Mouse (Mus musculus): ENCODE data around the gene Grin2b. TPM values are rescaled to one million over a fixed set of nuclear protein-coding genes. Genes with fewer than 3 reads are reported as not detected.
"Not testable (repeated sequence)": the region's sequence is repeated elsewhere in the genome, so short reads cannot be mapped to it uniquely, and the experiment has no call there.

The Grin2b gene
- polyA plus RNA-seq, 1 experiment from 2014 or later: 81.3 TPM

DNA sequence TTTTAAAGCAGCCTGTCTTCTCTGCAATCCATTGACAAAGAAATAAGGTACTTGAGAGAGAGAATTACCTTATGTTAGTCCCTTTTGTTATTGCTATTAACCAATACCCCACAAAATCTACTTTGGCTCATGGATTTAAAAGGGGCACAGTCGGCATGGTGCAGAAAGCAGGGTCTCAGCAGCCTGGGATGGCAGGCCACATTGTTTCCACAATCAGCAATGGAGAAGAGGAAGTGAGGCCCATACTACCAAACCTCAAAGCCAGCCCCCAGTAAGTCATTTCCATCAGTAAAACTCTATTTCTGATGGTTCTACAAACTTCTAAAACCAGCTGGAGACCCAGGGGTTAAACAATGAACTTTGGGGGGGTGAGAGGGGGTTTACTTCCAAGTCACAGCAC, 417.2 kb downstream of the Grin2b start:
- no peak for ATAC-seq (replicated peaks)
- Histone ChIP-seq H3K9me3 (no peaks in the 10 kb centered on the region), H3K4me2 (no peak overlapping the region), H3K4me3 (no peak overlapping the region), H3K27me3 (replicated peaks) (no peaks in the 10 kb centered on the region), H3K36me3 (replicated peaks) (no peaks in the 10 kb centered on the region), H3K27ac (no peak overlapping the region), H3K9ac (no peak overlapping the region), H3K4me1 (no peaks in the 10 kb centered on the region)
- 66% methylated on average over 1 of the region's 1 CpGs for WGBS

DNA sequence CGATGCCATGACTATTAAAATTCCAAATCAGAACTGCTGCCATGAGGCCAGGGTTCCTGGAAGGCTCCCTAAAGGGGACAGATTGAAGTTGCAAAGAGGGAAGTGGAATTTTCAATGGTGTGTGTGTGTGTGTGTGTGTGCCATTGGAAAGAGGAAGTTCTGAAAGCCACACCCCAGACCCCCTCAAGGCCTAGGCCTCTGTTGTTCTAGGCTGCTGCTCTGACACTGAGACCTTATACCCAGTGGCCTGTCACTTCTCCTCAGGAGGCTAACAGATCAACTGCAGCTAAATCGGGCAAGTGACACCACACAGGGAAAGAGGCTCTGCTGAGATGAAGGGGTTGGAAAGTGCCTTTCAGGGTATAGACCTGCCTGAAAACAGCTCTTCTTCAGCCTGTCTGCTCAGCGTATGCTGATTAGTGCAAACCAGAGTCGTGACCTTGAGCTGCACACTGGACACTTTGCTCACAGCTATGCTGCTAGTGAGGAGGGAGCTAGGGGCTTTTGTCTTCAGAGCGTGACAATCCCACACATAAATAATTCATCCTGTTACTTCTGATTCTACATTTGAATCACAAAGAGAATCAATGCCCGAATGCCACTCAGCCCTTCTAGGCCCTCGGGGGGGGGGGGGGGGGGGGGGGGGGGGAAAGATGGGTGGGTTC, 424.8 kb downstream of the Grin2b start:
- Histone ChIP-seq H3K9me3 (no peaks in the 10 kb centered on the region), H3K4me1 (peaks cover 9% of the 10 kb centered on the region), H3K27ac (peak overlapping the region; percentile 53), H3K27me3 (replicated peaks) (no peaks in the 10 kb centered on the region), H3K9ac (no peak overlapping the region), H3K4me2 (no peak overlapping the region), H3K4me3 (no peak overlapping the region), H3K36me3 (replicated peaks) (no peaks in the 10 kb centered on the region)
- WGBS: 19% methylated on average over 6 of the region's 7 CpGs
- peak; percentile 82 for ATAC-seq (replicated peaks)

DNA sequence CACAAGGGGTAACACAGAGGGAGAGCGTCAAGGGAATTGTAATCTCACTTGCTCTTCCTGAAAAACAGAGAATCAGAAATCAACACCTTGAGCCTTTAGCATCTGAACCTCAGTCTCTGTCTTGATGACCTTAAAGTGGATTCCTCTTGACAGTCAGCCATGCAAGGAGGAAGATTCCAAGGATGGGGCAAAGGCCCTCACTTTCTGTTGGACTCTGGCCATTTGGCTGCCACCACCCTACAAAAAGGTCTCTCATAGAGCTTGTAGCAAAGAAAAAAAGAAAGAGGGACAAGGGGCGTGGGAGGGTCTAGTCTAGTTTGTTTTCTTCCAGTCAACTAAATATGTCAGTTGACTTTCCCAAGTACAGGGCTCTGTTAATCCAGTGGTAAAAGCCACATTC, 427.7 kb downstream of the Grin2b start:
- WGBS: 79% methylated on average over 2 of the region's 2 CpGs
- Histone ChIP-seq H3K9ac (no peak overlapping the region), H3K9me3 (no peaks in the 10 kb centered on the region), H3K4me2 (no peak overlapping the region), H3K36me3 (replicated peaks) (no peaks in the 10 kb centered on the region), H3K27me3 (replicated peaks) (no peaks in the 10 kb centered on the region), H3K27ac (no peak overlapping the region), H3K4me1 (peaks cover 9% of the 10 kb centered on the region), H3K4me3 (no peak overlapping the region)
- no peak for ATAC-seq (replicated peaks)

DNA sequence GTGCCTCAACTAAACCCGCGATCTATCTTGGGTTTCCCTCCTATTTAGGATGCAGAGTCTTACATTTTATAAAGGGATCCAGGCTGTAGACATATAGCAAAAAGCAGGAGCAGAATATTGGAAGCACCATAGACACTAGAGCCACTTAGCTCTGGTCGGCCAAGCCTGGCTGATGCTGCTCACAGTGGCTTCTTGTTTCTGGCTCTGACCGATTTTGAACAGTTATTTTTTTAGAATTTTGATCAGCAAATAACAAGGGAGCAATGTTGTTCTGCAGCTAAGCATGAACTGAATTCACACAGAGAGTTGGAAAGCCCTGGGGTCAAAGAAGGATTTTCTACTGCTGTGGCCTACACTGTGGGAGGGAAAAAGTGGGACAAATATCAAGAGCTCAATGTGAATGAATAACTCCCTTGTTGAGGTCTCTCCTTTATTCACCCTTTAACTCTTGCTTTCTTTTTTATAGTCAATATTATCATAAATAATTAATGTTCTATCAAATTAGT, 439.0 kb downstream of the Grin2b start:
- Histone ChIP-seq H3K27ac (no peak overlapping the region), H3K4me1 (no peaks in the 10 kb centered on the region), H3K4me2 (no peak overlapping the region), H3K4me3 (no peak overlapping the region), H3K27me3 (replicated peaks) (no peaks in the 10 kb centered on the region), H3K9me3 (no peaks in the 10 kb centered on the region), H3K9ac (no peak overlapping the region), H3K36me3 (replicated peaks) (peaks cover 18% of the 10 kb centered on the region)
- WGBS: 86% methylated on average over 4 of the region's 4 CpGs
- ATAC-seq (replicated peaks): no peak

DNA sequence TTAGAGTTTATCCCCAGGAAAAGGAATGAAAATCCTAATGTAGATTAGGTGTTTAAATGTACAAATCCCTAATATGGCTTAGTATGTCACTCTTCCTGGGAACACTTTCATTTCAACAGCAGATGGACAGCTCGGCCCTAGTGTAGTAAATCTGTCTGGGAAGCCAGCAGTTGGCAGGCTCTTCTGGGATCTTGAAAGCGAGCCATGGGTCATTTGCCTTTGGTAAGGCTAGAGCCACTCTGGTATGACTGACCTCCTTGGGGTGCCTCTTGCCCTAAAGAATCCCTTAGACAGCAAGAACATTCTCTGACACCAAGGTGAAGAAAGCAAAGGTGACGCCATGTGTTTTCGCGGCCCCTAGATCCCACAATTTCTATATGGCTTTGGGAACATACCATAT, 446.2 kb downstream of the Grin2b start:
- Histone ChIP-seq H3K27ac (no peak overlapping the region), H3K9me3 (no peaks in the 10 kb centered on the region)
- 89% methylated on average over 5 of the region's 5 CpGs for WGBS

DNA sequence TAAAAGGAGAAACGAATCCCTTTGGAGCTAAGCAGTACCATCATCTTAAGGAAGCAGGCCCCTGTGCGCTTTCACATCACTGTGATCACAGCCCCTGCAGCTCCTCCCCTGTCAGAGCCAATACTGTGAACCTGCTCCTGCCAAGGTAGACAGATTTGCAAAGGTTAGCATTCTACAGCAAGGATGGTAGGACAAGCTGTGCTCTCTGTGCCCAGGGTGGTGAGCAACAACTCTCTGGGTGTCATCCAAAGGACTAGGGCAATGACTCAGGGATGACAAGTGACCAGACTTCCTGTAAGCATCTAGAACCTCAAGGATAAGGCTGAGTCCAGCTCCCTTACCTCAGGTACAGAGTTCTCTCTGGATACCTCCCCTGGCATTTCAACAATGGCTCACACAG, 451.6 kb downstream of the Grin2b start:
- Histone ChIP-seq H3K27ac (no peak overlapping the region), H3K9me3 (no peaks in the 10 kb centered on the region), H3K9ac (no peak overlapping the region), H3K4me1 (no peaks in the 10 kb centered on the region), H3K36me3 (replicated peaks) (no peaks in the 10 kb centered on the region), H3K4me2 (no peak overlapping the region), H3K27me3 (replicated peaks) (no peaks in the 10 kb centered on the region), H3K4me3 (no peak overlapping the region)
- 85% methylated on average over 2 of the region's 2 CpGs for WGBS
- ATAC-seq (replicated peaks): no peak

More for the DNA sequence above, 446.2 kb downstream of the Grin2b start:
- no peak for ATAC-seq (replicated peaks)
- Histone ChIP-seq H3K4me2 (no peak overlapping the region), H3K27me3 (replicated peaks) (no peaks in the 10 kb centered on the region), H3K9ac (no peak overlapping the region), H3K4me3 (no peak overlapping the region), H3K4me1 (no peaks in the 10 kb centered on the region), H3K36me3 (replicated peaks) (peaks cover 1% of the 10 kb centered on the region)

DNA sequence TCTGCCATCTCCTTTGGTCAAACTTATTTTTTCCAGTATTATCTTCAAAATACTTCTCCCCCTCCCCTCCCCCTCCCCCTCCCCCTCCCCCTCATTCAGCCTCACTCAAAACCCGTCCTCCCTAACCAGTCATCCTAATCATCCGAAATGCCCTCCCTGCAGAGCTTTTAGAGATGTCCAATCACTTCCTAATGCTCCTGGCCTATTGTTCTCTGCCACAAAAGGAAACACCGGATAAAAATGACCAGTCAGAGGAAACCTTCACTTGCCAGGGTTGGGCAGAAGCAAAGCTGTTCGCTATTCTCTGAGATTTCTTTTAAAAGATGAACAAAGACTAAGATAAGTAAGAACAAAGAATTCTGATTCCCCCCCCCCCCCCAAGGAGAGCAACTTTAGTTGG, 458.4 kb downstream of the Grin2b start:
- no peaks in the 10 kb centered on the region for H3K36me3 ChIP-seq (replicated peaks)
- H3K4me3 ChIP-seq: no peak overlapping the region
- no peak overlapping the region for H3K27ac ChIP-seq
- ATAC-seq (replicated peaks): no peak
- no peaks in the 10 kb centered on the region for H3K4me1 ChIP-seq
- H3K9me3 ChIP-seq: no peaks in the 10 kb centered on the region
- 15% methylated on average over 4 of the region's 4 CpGs for WGBS
- no peak overlapping the region for H3K9ac ChIP-seq
- H3K4me2 ChIP-seq: no peak overlapping the region
- no peaks in the 10 kb centered on the region for H3K27me3 ChIP-seq (replicated peaks)

DNA sequence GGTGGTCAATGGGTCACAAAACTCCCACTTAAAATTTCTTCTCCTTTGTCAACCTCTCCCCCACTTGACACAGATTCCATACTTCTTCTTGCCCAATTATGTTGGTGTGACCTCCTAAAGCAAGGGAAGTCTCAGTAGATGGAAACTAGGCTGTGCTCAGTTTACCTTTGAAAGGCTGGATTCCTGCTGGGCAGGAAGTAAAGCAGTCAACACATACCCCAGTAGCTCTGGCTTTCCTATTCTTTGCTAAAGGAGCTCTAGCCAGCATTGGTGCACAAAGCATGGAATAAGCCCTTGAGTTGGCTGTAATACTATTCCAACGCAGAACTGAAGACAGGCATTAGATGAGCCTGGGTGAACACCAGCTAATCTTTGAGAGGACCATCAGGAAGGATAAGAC, 459.1 kb downstream of the Grin2b start:
- Histone ChIP-seq H3K27ac (no peak overlapping the region), H3K4me2 (no peak overlapping the region), H3K9ac (no peak overlapping the region), H3K9me3 (no peaks in the 10 kb centered on the region), H3K4me1 (no peaks in the 10 kb centered on the region), H3K4me3 (no peak overlapping the region), H3K27me3 (replicated peaks) (no peaks in the 10 kb centered on the region), H3K36me3 (replicated peaks) (no peaks in the 10 kb centered on the region)
- ATAC-seq (replicated peaks): no peak
- 32% methylated on average over 1 of the region's 1 CpGs for WGBS

DNA sequence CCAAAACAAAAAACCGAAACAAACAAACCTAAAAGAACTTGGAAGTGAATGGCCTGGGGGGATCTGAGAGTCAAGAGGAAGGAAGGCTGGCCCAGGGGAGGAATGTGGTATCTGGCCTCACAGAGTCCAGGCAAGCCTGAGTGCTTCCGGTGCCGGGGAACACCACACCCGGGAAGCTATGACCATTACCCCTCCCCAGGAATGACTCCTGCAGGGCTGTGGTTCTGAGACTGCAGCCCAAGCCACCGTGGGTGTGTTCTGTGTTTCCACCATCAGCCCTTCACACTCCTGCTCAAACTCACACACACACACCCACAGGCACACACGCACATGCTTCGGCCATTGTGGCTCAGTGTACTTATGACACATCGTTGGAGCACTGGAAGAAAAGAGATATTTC, 459.6 kb downstream of the Grin2b start:
- H3K27ac ChIP-seq: no peak overlapping the region
- 85% methylated on average over 8 of the region's 8 CpGs for WGBS
- H3K27me3 ChIP-seq (replicated peaks): no peaks in the 10 kb centered on the region
- H3K4me3 ChIP-seq: no peak overlapping the region
- no peaks in the 10 kb centered on the region for H3K4me1 ChIP-seq
- H3K9ac ChIP-seq: no peak overlapping the region
- H3K4me2 ChIP-seq: no peak overlapping the region
- no peak for ATAC-seq (replicated peaks)
- H3K36me3 ChIP-seq (replicated peaks): no peaks in the 10 kb centered on the region
- H3K9me3 ChIP-seq: no peaks in the 10 kb centered on the region

DNA sequence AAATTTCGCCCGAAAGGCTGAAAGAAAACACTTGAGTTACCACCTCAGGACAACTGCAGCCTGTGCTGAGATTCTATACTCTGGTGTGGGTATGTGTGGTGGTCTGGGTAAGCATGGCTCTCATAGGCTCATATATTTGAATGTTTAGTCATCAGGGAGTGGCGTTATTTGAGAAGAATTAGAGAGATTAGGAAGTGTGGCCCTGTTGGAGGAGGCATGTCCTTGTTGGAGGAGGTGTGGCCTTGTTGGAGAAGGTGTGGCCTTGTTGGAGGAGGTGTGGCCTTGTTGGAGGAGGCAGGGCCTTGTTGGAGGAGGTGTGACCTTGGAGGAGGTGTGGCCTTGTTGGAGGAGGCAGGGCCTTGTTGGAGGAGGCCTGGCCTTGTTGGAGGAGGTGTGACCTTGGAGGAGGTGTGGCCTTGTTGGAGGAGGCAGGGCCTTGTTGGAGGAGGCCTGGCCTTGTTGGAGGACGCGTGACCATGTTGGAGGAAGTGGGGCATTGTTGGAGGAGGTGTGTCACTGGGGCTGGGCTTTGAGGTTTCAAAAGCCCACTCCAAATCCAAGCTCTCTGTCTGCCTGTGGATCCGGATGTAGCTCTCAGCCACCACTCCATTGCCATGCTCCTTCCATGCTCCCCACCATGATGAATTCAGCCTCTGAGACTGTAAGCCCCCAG, 466.3 kb downstream of the Grin2b start:
- ATAC-seq (replicated peaks); H3K4me1 ChIP-seq; H3K27me3 ChIP-seq (replicated peaks); H3K9me3 ChIP-seq; H3K36me3 ChIP-seq (replicated peaks); H3K4me2 ChIP-seq; H3K4me3 ChIP-seq; H3K27ac ChIP-seq; H3K9ac ChIP-seq: not testable (repeated sequence)
- WGBS: 92% methylated on average over 6 of the region's 6 CpGs

DNA sequence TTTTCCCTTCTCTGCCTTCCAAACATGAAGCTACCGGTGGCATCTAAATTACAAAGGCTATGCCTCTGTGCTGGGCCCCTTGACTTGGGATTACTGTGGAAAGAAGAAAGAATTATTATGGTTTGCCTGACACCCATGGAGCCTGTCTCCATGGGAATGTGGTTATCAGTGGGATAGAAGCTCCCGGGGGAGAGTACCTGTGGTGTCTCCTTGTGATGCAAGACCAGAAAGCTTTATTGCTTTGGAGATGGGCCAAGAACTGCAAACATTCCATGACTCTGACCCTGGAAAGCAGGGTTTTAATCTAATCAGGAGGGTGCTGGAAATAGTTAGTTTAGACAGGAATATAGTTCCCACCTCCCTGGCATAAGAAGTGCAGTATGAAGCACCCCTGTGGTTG, 469.7 kb downstream of the Grin2b start:
- Histone ChIP-seq H3K9me3 (no peaks in the 10 kb centered on the region), H3K4me1 (no peaks in the 10 kb centered on the region), H3K27me3 (replicated peaks) (no peaks in the 10 kb centered on the region), H3K4me2 (no peak overlapping the region), H3K36me3 (replicated peaks) (no peaks in the 10 kb centered on the region), H3K4me3 (no peak overlapping the region), H3K9ac (no peak overlapping the region), H3K27ac (no peak overlapping the region)
- WGBS: 38% methylated on average over 2 of the region's 2 CpGs
- no peak for ATAC-seq (replicated peaks)

DNA sequence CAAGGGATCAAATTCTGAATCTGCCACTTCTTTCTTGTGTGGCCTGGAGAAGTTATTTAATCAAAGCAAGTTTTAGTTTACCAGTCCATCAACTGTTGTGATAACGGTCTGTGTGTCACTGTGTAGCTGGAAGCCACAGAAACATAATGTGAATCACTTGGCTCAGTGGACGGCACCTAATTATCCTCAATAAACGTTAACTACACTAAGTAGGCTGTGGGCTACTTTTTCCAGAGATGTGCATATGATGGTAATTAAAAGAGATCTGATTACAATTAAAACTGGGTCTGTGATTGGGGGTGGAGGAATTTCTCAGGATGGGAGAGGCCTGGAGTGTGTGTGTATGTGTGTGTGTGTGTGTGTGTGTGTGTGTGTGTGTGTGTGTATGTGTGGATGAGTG, 471.9 kb downstream of the Grin2b start:
- Histone ChIP-seq H3K9ac (no peak overlapping the region), H3K4me2 (no peak overlapping the region), H3K4me3 (no peak overlapping the region), H3K9me3 (no peaks in the 10 kb centered on the region), H3K36me3 (replicated peaks) (no peaks in the 10 kb centered on the region), H3K27me3 (replicated peaks) (no peaks in the 10 kb centered on the region), H3K4me1 (no peaks in the 10 kb centered on the region), H3K27ac (no peak overlapping the region)
- ATAC-seq (replicated peaks): no peak
- WGBS: 73% methylated on average over 3 of the region's 3 CpGs

DNA sequence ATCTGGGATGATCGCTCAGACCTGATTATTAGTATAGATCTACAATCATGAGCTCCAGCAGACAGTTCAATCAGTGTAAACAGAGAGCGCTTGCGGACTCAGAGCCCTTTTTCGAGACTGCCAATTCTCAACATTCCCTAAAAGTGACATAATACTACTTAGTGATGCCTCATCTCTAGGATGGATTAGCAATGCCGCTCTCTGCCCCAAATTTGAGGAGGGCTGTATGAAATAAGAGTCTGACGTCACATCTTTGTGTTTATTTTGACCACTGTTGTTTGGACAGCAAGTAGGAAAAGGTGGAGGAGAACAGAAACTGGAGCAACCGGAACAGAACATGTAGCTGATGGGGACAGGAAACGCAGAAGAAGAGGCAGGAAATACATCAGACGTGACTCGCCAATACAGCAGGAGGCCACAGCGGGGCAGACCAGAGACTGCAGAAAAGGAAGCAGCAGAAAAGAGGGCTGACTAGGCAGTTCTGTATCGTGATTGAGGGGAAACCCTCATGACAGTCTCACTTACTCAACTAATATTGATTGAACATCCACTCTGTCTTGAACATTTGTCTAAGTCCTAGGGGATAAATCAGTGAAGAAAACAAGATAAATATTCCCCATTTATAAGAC, 472.5 kb downstream of the Grin2b start:
- 85% methylated on average over 12 of the region's 12 CpGs for WGBS
- no peak for ATAC-seq (replicated peaks)
- H3K4me2 ChIP-seq: no peak overlapping the region

More for the DNA sequence above, 472.5 kb downstream of the Grin2b start:
- Histone ChIP-seq H3K4me1 (no peaks in the 10 kb centered on the region), H3K27me3 (replicated peaks) (no peaks in the 10 kb centered on the region), H3K36me3 (replicated peaks) (no peaks in the 10 kb centered on the region), H3K9me3 (no peaks in the 10 kb centered on the region), H3K9ac (no peak overlapping the region), H3K4me3 (no peak overlapping the region), H3K27ac (no peak overlapping the region)
